Mouse (Mus musculus): ENCODE measurements at regions not wholly inside any gene's neighbourhood (a gene's known extent, or its start where the extent isn't known, plus 50 kb on each side); places are given as distances from the start of the nearest gene placed in this dataset.
"Not testable (repeated sequence)": the region's sequence is repeated elsewhere in the genome, so short reads cannot be mapped to it uniquely, and the experiment has no call there.

DNA sequence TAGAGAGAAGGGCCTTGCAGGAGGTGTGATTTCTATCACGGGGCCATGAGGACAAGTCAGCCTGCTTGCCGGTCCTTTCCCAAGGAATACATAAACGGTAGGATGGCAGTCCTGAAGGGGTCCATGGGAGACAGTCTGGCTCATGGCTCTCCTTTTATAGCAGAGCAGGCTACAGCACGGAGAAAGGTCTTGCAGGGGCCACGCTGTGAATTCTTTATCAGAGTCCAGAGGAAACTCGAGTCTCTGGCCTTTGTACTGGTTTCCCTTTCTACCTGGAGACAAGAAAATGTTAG lies 1984.0 kb downstream of the 4930444P10Rik start:
- no peak for DNase-seq (ENCODE audit: low read depth, low spot score)

DNA sequence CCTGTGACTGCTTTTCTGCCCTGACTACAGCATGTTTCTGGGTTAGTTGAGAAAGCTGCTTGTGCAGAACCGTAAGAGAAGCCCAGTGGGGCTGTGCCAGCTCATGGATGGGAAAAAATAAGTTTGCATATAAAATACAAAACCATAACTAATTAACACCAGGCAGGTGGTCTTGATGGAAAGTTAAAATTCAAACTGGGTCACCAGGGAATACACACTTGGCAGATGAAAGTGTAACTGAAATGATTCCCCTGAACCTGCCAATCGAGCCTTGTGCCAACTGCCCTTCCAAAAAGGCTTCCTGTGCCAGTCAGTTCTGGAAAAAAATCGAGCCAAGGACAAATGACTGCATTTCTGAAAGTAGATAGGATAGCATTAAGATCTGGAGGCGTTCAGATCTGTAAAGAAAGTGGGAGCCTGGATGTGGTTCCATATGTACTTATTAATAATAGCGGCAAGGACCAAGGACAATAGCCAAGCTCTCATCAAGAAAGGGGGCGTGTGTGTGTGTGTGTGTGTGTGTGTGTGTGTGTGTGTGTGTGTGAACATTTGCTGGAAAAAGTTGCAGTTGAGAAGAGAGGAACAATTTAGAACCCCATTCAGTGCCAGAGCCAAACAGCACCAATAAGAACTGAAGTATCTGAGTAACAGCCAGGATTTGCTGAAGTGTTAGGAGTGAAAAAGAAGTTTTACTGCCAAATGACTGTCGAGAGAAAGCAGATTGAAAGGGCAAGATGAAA lies 1984.5 kb downstream of the 4930444P10Rik start:
- no peak for DNase-seq (ENCODE audit: low read depth, low spot score)

DNA sequence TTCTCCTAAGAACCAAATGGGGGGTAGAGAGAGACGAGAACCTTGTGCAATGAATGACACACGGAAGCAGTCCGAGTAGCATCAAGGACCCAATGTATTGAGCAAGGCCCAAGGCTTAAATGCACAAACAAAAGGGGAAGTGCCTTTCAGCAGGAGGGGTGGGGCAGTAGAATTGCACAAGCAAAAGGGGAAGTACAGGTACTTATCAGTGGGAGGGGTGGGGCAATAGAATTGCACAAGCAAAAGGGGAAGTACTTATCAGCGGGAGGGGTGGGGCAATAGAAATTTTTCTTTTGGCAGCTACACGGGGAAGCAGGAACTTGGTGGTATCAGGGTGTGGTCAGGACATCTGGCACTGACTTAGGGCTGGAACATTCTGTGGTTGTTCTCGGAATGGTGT lies 1987.6 kb downstream of the 4930444P10Rik start:
- not testable (repeated sequence) for DNase-seq (ENCODE audit: low read depth, low spot score)

DNA sequence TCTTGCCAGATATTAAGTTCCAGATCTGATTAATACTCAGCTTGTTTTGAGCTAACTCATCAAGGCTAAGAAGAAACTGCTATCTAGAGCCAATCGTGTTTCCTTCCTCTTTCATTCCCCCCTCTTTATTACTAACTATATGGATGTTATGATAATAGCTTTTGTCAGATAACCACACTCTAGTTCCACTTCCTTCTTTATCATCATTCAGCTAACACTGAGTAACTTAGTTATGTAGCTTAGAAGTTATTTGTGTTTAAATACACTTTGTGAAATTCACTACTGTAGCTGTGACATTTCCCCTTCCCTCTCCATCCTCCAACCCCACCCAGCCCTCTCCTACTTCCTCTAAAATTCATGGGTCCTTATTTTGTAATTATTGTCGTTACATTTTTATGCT lies 1988.6 kb downstream of the 4930444P10Rik start:
- DNase-seq (ENCODE audit: low read depth, low spot score), result no peak

DNA sequence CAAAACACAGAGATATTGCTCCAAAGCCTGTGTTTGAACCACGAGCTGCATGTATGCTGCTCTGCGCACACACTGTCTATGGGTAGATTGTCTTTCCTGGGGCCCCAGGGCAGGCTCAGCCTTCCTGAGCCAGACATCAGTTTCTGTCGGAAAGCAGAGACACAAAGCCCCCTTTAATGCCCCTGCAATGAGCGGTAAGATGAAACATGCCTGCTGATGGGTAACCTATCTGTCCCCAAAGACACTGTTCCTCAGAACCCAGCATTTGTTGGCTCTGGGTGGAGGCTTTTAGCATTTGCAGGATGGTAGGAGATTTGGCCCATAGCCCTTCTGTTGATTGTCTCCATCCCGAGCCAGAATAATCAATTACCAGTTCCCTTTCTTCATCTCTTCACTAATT lies 1994.1 kb downstream of the 4930444P10Rik start:
- DNase-seq (ENCODE audit: low read depth, low spot score), result no peak

DNA sequence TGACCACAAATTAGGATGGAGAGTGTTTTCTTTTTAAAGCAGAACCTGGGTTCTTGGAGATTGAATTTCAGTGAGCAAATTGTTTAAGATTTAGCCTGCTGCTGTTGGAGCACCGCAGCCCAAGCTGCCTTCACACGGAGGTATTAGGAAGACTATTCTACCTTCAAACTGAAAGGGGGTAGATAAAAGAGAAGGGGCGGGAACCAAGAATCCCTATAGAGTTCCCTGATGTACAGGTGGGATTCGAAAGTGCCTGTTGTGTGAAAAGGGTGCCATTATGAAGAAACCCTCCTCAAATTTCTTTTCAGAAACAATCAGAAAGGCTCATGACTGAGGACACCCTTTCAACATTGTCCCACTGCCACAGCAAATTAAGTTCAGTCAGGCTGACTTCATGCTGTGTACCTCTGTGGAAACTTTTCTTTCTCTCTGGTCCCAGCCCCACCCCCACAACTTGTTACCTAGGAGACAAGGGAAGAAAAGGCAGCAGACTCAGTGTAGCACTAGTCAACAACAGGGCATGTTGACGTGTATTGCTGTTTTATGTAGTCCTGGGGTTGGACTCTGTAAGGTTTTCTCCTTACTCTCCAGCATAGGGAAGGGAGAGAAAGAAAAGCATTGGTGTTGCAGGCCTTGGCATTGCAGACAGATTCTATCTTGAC lies 1995.4 kb downstream of the 4930444P10Rik start:
- no peak for DNase-seq (ENCODE audit: low read depth, low spot score)

DNA sequence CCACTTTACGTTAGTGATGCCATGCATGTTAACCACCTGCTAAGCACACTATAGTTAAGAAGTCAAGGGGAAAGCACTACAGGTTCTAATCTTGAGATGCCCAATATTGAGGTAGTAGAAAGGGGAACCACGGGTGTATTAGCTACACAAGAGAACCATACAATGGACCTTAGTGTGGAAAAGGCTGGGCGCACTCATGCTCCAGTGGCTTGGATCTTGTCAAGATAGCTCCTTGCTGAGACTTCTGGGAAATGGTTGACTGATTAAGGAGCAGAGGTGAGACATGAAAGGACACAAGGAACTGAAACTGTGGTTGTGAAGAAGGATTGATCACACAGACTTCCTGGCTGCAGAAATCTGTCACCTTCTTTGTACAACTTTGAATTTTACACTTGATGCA lies 2028.3 kb downstream of the 4930444P10Rik start:
- DNase-seq (ENCODE audit: low read depth, low spot score), result no peak

DNA sequence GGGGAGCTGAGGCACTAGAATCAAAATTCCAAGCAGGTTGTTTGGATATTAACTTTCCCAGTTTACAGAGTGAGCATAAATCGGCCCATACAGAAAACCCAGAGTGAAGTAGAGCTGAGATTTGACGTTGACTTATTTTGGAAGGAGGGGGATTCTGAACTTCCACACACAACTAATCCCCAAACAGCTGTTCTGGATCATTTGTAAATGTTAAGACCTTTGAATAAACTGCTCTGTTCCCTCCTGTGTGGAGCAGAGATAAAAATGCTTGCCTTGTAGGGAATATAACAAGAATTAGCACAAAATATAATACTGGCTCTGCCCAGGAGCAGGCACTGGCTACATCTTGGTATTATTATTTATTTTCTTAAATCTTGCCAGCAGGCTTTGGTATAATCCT lies 2057.0 kb downstream of the 4930444P10Rik start:
- DNase-seq (ENCODE audit: low read depth, low spot score), result no peak

DNA sequence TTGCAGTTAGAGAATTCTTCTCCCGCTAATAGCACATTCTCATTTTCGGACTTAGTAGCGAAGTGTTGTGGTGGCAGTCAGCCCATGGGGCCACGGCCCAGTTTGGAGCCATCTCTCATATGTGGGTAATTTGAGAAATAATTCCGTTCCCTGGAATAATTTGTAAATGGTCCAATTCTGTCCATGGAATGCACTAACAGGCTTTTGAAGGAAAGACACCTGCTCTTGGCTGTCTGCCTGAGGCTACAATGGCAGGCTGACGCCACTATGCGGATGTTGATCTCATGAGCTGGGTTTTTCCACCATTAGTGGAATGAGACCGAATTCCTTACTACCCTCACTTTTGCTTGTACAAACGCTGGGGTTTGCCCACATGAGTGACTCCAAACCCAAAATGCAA lies 2081.6 kb downstream of the 4930444P10Rik start:
- no peak for DNase-seq (ENCODE audit: low read depth, low spot score)

DNA sequence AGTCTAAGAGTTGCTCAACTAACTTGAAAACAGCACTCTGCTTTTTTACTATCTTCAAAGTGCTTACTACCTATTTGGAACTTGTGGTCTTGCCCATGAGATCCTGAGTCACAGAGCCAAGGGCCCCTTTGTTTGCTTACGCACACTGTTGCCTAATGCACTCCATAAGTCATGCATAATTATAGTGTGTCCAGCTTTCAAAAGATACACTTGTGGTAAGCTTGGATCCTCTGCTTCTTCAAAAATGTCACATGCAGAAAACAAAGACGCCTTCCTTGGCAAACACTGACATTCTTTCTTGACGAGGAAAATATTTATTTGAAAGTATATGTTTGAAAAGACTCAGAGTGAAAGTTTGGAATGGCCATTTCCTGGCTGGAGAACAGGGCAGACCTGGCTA lies 2082.3 kb downstream of the 4930444P10Rik start:
- DNase-seq (ENCODE audit: low read depth, low spot score), result no peak

DNA sequence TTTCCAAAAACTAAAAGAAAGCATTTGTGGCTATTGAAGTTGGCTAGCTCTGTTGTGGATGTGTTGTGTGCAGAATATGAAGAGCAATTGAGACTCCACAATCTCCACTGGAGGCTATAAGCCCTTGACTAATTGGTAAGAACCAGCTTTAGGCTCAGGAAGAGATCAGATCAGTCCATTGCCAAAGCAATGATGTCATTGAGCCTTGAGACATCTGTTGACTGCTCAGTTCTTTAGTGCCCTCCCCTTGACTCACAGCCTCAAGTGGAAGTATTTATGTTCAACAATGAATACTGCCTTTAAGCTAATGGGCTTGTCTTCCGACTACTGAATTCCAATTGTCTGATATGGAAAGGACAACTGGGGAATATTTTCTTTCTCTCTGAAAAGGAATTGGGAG lies 2090.6 kb downstream of the 4930444P10Rik start:
- no peak for DNase-seq (ENCODE audit: low read depth, low spot score)

DNA sequence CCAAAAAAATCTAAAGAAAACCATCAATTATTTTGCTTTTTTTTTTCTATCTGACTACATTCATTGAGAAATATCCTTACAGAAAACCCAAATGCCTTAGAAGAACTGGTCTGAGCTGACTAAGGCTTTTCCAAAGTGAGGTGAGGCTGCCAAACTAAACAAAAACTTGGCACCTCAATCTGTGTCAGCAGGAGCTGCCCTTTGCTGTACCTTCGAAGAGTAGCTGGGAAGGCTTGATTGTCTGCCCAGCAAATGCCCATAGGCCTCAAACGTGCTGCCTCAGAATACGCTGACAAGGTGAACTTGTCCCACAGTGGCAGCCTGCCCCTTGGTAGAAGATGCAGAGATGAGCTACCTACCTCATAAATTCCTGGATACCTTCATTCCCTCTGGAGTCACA lies 2091.7 kb downstream of the 4930444P10Rik start:
- DNase-seq (ENCODE audit: low read depth, low spot score), result no peak

DNA sequence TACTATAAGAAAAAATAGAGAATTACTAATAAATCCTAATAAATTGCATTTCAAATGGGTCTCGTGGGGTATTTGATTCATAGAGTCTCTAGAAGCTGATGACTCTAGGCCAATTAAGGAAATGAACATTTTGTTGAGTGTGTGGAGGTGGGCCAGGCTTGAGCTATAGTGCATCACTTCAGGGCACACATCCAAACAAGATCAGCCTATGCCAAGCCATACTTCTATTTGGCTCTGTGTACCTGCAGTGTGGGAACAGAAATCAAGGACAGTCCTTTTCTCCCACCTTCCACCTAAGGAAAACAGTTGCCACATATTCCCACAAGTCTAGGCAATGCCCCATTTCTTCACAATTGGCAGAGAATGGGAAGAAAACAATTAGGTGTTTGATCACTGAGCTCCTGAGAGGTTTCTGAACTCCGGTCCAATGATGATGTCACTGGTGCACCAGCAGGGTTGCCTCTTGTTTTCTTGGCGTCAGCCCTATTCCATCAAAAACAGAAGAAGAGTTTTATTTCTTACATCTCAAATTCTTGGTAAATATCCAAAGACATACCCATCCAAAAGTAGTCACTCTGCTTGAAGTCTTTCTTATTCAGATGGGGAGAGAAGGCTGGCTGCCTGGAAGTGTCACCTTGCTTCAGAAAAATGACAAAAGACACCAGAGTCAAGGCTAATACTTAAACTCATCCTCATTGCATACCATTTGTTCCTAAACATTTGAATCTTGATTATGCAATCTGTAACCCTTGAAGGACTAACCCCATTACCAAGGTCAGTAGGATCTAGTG lies 2092.3 kb downstream of the 4930444P10Rik start:
- DNase-seq (ENCODE audit: low read depth, low spot score), result no peak

DNA sequence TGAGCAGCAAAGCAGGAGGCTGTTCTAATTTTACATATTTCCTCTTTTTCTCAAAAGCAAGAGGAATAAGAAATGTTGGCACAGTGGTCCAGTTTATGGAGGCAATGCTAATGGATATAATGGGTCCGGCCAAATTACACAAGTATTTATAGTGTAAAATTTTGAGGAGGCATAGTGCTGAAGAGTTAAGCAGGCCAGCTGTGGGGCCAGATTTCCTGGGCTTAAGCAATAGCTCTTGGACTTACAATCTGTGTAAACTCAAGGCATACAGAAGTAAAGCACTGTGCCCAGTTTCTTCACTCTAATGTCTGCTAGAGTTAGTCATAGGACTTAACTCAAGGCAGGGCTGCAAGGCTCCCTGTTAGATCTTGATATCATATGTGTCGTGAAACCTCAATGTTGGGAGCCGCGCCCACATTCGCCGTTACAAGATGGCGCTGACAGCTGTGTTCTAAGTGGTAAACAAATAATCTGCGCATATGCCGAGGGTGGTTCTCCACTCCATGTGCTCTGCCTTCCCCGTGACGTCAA lies 2094.9 kb downstream of the 4930444P10Rik start:
- no peak for DNase-seq (ENCODE audit: low read depth, low spot score)

DNA sequence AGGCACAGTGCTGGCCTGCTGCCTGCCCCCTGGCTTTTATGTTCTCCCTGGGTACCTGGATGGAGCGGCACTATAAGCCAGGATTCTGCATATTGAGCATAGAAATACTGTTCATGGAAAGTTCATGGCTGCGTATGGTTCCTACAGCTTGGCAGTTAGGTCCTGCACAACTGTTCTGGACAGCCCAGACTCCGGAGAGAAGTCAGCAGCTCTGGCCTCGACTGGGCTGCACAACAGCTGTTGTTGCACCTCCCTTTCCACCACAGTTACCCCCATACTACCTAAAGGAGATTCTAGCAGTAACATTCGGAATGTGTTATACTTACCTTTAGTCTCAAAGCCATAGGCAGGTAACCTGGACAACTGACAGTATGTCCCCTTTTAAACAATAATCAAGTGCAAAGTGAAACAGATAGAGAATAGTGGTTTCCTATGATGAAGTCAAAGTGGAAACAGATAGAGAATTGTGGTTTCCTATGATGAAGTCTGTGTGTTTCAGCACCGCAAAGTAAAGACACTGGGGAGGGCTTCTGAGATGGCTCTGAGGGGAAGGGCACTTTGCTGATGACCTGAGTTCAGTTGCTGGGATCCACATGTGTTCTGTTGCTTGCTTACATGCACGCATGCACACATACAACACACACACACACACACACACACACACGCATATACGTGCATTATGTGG lies 2099.2 kb downstream of the 4930444P10Rik start:
- no peak for DNase-seq (ENCODE audit: low read depth, low spot score)

DNA sequence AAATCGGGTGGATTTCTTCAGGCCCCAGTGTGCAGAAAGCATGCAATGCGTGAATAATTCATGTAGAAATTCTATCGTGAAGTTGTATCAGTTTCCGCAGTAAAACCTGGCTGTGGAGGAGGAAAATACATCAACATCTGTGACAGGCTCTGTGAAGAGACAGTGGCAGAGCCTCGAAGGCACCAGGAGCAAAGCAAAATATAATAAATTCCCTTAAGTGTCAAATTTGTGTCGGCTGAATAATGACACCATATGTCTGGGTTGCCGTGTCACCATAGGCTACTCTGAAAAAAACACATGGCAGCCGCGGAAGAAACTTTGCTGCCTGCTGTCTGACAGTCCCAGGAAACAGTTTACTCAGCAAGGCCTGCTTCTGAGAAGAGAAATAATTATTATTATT lies 2100.1 kb downstream of the 4930444P10Rik start:
- no peak for DNase-seq (ENCODE audit: low read depth, low spot score)

DNA sequence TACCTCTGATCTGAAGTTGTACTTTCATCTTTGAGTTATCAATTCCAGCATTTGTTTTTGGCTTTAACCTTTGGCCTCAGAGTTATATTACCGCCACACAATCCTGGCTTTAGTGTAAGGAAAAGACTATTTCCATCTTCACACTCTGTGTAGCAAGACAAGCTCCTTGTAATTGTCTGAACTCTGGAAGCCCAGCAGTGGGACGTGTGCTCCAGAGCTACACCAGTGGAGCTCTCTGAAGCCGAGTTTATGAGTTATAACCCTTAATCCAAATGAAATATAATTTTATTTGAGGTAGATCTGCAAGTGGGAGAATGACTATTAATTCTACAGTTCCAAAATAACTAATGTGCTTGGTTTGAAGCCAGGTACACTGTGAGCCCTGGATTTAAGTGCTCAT lies 2103.8 kb downstream of the 4930444P10Rik start:
- no peak for DNase-seq (ENCODE audit: low read depth, low spot score)

DNA sequence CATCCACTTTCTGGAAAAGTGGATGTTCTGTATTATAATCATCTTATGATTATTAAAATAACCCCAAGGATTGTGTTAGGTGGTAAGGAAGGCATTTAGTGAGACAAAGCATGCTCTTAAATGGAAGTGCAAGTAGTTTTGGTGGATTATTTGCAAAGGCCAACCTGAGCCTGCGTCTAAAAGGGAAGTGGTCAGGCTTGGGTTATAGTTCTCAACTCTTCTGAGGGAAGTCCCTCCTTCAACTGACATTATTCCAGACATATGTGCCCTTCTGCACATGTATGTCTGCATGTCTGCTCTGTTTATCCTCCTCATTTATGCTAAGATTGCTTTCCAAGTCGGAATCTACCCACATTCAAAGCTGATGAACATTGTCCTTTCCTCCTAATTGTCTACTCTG lies 2108.3 kb downstream of the 4930444P10Rik start:
- no peak for DNase-seq (ENCODE audit: low read depth, low spot score)

DNA sequence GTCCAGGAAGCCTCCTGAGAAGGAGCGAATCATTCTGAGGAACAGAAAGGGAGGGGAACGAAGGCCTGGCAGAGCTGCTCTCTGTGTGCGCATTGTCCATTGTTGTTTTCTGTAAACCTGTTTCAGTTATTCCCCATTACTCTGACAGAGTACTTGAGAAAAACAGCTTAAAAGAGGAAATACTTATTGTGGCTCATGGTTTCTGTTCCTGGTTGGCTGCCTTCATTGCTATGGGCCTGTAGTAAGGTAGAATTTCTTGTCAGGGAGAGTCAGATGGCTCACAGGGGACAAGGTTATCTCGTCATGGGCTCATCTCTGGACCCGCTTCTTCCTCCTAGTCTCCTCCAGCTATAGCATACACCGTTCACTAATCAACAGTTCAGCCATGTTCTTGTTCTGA lies 2112.9 kb downstream of the 4930444P10Rik start:
- DNase-seq (ENCODE audit: low read depth, low spot score), result no peak

DNA sequence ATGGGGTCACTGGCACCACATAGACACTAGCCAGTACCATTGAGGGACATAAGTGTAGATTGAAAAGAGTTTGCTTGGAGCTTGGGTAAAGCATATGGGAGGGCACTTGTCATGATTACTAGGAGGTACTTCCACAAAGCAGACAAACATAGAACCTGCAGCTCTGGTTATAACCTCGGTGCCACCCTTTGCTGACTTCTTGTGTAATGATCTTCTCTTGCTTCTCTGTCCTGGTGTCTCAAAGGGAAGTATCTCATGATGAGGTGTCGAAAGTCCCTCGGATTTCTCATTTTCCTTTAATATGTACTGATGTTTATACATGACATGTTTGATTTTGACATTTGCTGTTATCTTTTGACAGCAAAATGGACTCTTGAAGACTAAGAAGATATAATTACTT lies 2114.5 kb downstream of the 4930444P10Rik start:
- no peak for DNase-seq (ENCODE audit: low read depth, low spot score)

DNA sequence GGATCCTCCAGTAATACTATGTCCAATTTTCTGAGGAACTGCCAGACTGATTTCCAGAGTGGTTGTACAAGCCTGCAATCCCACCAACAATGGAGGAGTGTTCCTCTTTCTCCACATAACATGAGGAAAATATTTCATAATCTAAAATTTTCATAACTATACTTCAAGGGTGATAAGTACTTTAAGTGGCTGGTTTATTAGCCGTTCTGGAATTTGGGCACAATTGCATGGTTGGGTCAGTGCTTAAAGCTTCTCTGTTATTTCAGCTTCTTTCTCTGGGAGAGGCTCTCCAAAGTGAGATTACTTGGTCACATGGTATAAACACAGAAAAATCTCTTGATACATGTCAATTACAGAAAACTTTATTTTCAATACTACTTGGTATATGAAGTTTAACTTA lies 2115.9 kb downstream of the 4930444P10Rik start:
- DNase-seq (ENCODE audit: low read depth, low spot score), result no peak

DNA sequence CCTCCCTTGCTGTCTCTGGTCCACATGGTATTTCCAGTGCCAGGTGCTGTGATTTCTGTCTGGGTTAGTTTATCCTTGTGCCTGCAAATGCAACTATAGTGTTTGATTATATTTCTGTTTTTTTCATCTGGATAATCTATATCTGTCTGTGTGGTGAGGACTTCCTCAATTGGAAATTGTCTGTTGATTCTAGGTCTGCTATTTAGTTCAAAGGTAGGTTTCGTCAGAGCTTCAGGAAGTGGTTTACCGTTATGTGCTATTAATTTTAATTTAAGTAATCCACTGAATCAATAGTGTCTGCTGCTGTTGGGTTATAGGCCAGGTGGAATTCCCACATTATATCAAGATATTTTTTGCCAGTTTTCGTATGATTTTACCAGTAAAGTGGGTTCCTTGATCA lies 2143.9 kb downstream of the 4930444P10Rik start:
- no peak for DNase-seq (ENCODE audit: low read depth, low spot score)
